Mouse (Mus musculus) hematopoietic multipotent progenitor cell, adult 10-12 weeks (in vitro differentiated cells): ENCODE results near the gene Ifna5. TPM values are rescaled to one million over a fixed set of nuclear protein-coding genes. Genes with fewer than 3 reads are reported as not detected.

ENCODE experiments used
- polyA plus RNA-seq: library from polyadenylated mRNA; stranded (reverse); fragments of >175 nt; gene quantifications from 2 replicates; pipeline ENCODE4 v1.2.3, GENCODE M21; 2012; ENCODE audit warnings: low replicate concordance

The Ifna5 gene
- not detected in 2 replicates for polyA plus RNA-seq

GRCm38 (mm10) chr4:88835225-88835624 is at the start of gene Ifna5:
Gene Ifna5 (plus strand): TSS chr4:88835525.

GRCm38 (mm10) chr4:88788402-88788801 is 46.9 kb upstream of the Ifna5 start, which contains the start of gene Gm13277:
Gene Gm13277 (plus strand): TSS chr4:88788632.

GRCm38 (mm10) chr4:88791250-88791649 is 44.1 kb upstream of the Ifna5 start, which contains the start of gene Gm13278:
Gene Gm13278 (plus strand): TSS chr4:88791550.

GRCm38 (mm10) chr4:88793936-88794675 is 41.2 kb upstream of the Ifna5 start, which contains the start of gene Gm13275:
Gene Gm13275 (plus strand): TSS chr4:88794487.

DNA sequence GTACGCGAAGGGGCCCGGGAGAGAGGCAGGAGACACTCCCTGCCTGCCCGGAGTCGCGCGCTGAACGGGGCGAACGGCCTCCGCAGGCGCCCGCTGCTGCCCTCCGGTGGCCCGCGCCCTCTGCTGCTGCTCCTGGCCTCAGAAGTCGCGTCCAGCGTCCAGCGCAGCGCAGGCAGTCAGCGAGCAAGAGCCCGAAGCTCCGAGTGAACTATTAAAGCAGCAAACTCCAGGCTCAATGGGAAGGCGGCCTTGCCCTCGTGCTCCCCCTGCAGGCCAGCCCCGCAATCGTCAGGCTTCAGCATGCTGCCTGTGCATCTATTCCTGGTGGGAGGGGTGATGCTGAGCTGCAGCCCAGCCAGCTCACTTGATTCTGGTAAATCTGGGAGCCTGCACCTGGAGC is 38.2 kb upstream of the Ifna5 start, which contains the start of gene Gm13279:
Gene Gm13279 (plus strand): TSS at position 301 of the 400 bp plus-strand sequence.

DNA sequence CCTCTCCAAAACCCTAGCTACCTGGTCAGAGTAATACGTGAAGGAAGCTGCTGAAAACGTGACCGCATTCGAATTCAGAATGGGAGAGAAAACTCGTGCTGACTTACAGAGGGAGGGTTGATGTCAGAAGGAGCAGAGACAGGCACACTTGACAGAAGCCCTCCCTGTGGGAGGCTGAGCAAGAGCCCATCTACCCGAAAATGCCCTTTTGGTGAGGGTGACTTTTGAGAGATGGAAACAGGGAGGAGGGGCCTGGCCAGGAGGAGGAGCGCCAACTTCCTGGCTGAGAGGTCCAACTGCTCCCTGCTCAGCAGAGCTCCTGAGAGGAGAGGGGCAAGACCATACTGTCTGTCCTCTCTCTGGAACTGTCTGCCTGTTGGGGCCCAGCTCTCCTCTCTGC is 36.0 kb upstream of the Ifna5 start, which contains the start of gene Gm13285:
Gene Gm13285 (plus strand): TSS at position 301 of the 400 bp plus-strand sequence.

DNA sequence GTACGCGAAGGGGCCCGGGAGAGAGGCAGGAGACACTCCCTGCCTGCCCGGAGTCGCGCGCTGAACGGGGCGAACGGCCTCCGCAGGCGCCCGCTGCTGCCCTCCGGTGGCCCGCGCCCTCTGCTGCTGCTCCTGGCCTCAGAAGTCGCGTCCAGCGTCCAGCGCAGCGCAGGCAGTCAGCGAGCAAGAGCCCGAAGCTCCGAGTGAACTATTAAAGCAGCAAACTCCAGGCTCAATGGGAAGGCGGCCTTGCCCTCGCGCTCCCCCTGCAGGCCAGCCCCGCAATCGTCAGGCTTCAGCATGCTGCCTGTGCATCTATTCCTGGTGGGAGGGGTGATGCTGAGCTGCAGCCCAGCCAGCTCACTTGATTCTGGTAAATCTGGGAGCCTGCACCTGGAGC is 32.4 kb upstream of the Ifna5 start, which contains the start of gene Gm13287:
Gene Gm13287 (plus strand): TSS at position 301 of the 400 bp plus-strand sequence.

GRCm38 (mm10) chr4:88805231-88805630 is 30.1 kb upstream of the Ifna5 start, which contains the start of gene Gm13288:
Gene Gm13288 (plus strand): TSS chr4:88805531.

GRCm38 (mm10) chr4:88815928-88816327 is 19.4 kb upstream of the Ifna5 start, which contains the start of gene Ifna7:
Gene Ifna7 (plus strand): TSS chr4:88816228.

DNA sequence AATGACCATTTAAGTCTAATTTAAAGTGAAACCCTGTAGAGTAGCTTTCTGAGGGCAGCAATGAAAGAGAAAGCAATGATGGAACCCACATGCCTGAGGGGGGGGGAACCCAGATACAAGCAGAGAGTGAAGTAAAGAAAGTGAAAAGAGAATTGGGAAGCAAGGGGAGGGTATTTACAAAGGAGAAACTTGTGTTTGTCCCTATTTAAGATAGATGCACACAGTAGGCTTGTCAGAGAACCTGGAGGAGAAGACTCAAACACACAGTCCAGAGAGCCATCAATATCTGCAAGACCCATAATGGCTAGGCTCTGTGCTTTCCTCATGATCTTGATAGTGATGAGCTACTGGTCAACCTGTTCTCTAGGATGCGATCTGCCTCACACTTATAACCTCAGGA is 15.7 kb upstream of the Ifna5 start, which contains the start of gene Ifna11:
Gene Ifna11 (plus strand): TSS at position 301 of the 400 bp plus-strand sequence.

DNA sequence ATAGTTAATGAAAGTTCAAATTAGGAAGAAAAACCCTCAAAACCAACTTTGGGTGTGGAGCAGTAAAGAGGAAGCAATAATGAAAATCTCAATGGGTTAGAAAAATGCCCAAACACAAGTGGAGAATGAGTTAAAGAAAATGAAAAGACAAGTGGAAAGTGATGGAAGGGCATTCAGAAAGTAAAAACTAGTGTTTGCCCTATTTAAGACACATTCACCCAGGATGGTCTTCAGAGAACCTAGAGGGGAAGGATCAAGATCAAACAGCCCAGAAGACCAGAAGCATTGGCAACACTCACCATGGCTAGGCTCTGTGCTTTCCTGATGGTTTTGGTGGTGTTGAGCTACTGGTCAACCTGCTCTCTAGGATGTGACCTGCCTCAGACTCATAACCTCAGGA is 8.2 kb upstream of the Ifna5 start, which contains the start of gene Ifna6:
Gene Ifna6 (plus strand): TSS at position 301 of the 400 bp plus-strand sequence.

DNA sequence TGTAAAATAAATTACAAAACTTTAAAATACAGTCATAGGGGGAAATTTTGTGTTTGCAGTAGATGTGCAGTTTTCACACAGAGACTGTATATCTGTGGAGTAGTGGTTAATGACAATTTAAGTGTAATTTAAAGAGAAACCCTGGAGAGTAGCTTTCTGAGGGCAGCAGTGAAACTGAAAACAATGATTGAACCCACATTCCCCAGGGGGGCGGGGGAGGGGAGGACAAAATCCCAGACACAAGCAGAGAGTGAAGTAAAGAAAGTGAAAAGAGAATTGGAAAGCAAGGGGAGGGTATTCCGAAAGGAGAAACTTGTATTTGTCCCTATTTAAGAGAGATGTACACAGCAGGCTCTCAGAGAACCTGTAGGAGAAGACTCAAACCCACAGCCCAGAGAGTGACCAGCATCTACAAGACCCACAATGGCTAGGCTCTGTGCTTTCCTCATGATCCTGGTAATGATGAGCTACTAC is 6.2 kb downstream of the Ifna5 start, which contains the start of gene Ifna4:
Gene Ifna4 (plus strand): TSS at position 424 of the 474 bp plus-strand sequence.

GRCm38 (mm10) chr4:88849698-88850097 is 14.4 kb downstream of the Ifna5 start, which contains the start of gene Ifna1:
Gene Ifna1 (plus strand): TSS chr4:88850087.

GRCm38 (mm10) chr4:88880101-88880500 is 44.8 kb downstream of the Ifna5 start, which contains the start of gene Ifne:
Gene Ifne (minus strand): TSS chr4:88880201.

Other genes with a start within 250 kb of the Ifna5 start
- gene Ifna9, start 243.1 kb upstream of the Ifna5 start, polyA plus RNA-seq = not detected in 2 replicates
- gene Ifna12, start 232.1 kb upstream of the Ifna5 start, polyA plus RNA-seq = not detected in 2 replicates
- not detected in 2 replicates for gene C87499, start 201.1 kb upstream of the Ifna5 start, polyA plus RNA-seq
- gene Ifna13, start 191.1 kb upstream of the Ifna5 start, polyA plus RNA-seq = not detected in 2 replicates
- not detected in 2 replicates for gene Ifna16, start 158.6 kb upstream of the Ifna5 start, polyA plus RNA-seq
- gene Ifna2, start 151.6 kb upstream of the Ifna5 start, polyA plus RNA-seq = not detected in 2 replicates
- not detected in 2 replicates for gene Ifnab, start 144.2 kb upstream of the Ifna5 start, polyA plus RNA-seq
- 0.11 and 0.58 TPM in 2 replicates for gene Gm26566, start 113.7 kb upstream of the Ifna5 start, polyA plus RNA-seq
- 6.5 and 7.8 TPM in 2 replicates for gene Klhl9, start 113.1 kb upstream of the Ifna5 start, polyA plus RNA-seq
- gene Gm13271, start 80.7 kb upstream of the Ifna5 start, polyA plus RNA-seq = not detected in 2 replicates
- not detected in 2 replicates for gene Gm13283, start 75.4 kb upstream of the Ifna5 start, polyA plus RNA-seq
- gene Gm13290, start 61.7 kb upstream of the Ifna5 start, polyA plus RNA-seq = not detected in 2 replicates
- not detected in 2 replicates for gene Gm13289, start 58.6 kb upstream of the Ifna5 start, polyA plus RNA-seq
- not detected in 2 replicates for gene Gm13272, start 55.7 kb upstream of the Ifna5 start, polyA plus RNA-seq
- not detected in 2 replicates for gene Ifnz, start 53.4 kb upstream of the Ifna5 start, polyA plus RNA-seq
- gene Gm13276, start 49.8 kb upstream of the Ifna5 start, polyA plus RNA-seq = not detected in 2 replicates
- gene Gm13277, start 46.9 kb upstream of the Ifna5 start, polyA plus RNA-seq = not detected in 2 replicates
- gene Gm13278, start 44.0 kb upstream of the Ifna5 start, polyA plus RNA-seq = not detected in 2 replicates
- gene Gm13275, start 41.0 kb upstream of the Ifna5 start, polyA plus RNA-seq = not detected in 2 replicates
- not detected in 2 replicates for gene Gm13279, start 38.1 kb upstream of the Ifna5 start, polyA plus RNA-seq
- not detected in 2 replicates for gene Gm13285, start 35.9 kb upstream of the Ifna5 start, polyA plus RNA-seq
- not detected in 2 replicates for gene Gm13287, start 32.3 kb upstream of the Ifna5 start, polyA plus RNA-seq
- not detected in 2 replicates for gene Gm13288, start 30.0 kb upstream of the Ifna5 start, polyA plus RNA-seq
- not detected in 2 replicates for gene Ifna7, start 19.3 kb upstream of the Ifna5 start, polyA plus RNA-seq
- not detected in 2 replicates for gene Ifna11, start 15.6 kb upstream of the Ifna5 start, polyA plus RNA-seq
- not detected in 2 replicates for gene Ifna6, start 8.1 kb upstream of the Ifna5 start, polyA plus RNA-seq
- not detected in 2 replicates for gene Ifna4, start 6.3 kb downstream of the Ifna5 start, polyA plus RNA-seq
- gene Ifna1, start 14.6 kb downstream of the Ifna5 start, polyA plus RNA-seq = not detected in 2 replicates
- not detected in 2 replicates for gene Ifne, start 44.7 kb downstream of the Ifna5 start, polyA plus RNA-seq